Mouse (Mus musculus) lung, postnatal 0 days (tissue): Measurements from ENCODE around the gene Rpl10-ps3. TPM values are rescaled to one million over a fixed set of nuclear protein-coding genes. Genes with fewer than 3 reads are reported as not detected.

Source experiments
- ATAC-seq: fragments of 200-750 bp; cut with Nextera tagmentation; 2 replicates; pipeline ENCODE4 v1.8.0; 2017; ENCODE audit warnings: moderate library complexity
- DNase-seq: peaks from one replicate; pipeline ENCODE4 v3.0.0-alpha.2; 2016; ENCODE audit warnings: low spot score
- H3K27ac ChIP-seq: fragments of 300-500 bp; sonication (generic); 2 replicates; pipeline ENCODE4 v1.5.1; 2014; ENCODE audit warnings: antibody characterized with exemption, mild to moderate bottlenecking, low read length, mixed read lengths
- H3K27me3 ChIP-seq: fragments of 300-500 bp; sonication (generic); replicated peaks from 2 replicates; pipeline ENCODE4 v1.6.1; 2014; ENCODE audit warnings: low read length, mixed read lengths; ENCODE audit not compliant: insufficient read depth
- H3K36me3 ChIP-seq: fragments of 300-500 bp; sonication (generic); 2 replicates; pipeline ENCODE4 v1.6.1; 2014; ENCODE audit warnings: low read length, mixed read lengths; ENCODE audit not compliant: insufficient read depth
- H3K4me1 ChIP-seq: fragments of 300-500 bp; sonication (generic); 2 replicates; pipeline ENCODE4 v1.6.1; 2014; ENCODE audit warnings: antibody characterized with exemption, low read depth, low read length, mixed read lengths; ENCODE audit not compliant: insufficient read depth
- H3K4me2 ChIP-seq: fragments of 300-500 bp; sonication (generic); replicated peaks from 2 replicates; pipeline ENCODE4 v1.6.1; 2014; ENCODE audit warnings: low read depth, mild to moderate bottlenecking, low read length, moderate library complexity, mixed read lengths
- H3K4me3 ChIP-seq: fragments of 300-500 bp; sonication (generic); 2 replicates; pipeline ENCODE4 v1.5.1; 2014; ENCODE audit warnings: low read depth, low read length
- H3K9ac ChIP-seq: fragments of 300-500 bp; sonication (generic); replicated peaks from 2 replicates; pipeline ENCODE4 v1.6.1; 2014; ENCODE audit warnings: low read depth, mild to moderate bottlenecking
- H3K9me3 ChIP-seq: fragments of 300-500 bp; sonication (generic); 2 replicates; pipeline ENCODE4 v1.6.1; 2016; ENCODE audit warnings: low read length, mixed read lengths
- CTCF ChIP-seq: IDR thresholded peaks from 2 replicates; pipeline ENCODE4 v1.5.1; 2016; ENCODE audit warnings: antibody characterized with exemption, mild to moderate bottlenecking
- EP300 ChIP-seq: IDR thresholded peaks from 2 replicates; pipeline ENCODE4 v1.6.1; 2016; ENCODE audit warnings: antibody characterized with exemption, mild to moderate bottlenecking, control low read depth
- WGBS: fragments of 180-500 bp; shearing (Covaris S2); extraction: QIAGEN DNeasy Blood & Tissue Kit; methylation state at CpG from one replicate; pipeline ENCODE4 v1.1.7; 2014; 5-methylcytosine and 5-hydroxymethylcytosine counted together
- polyA plus RNA-seq: library from polyadenylated mRNA; unstranded; fragments of >200 nt; fragmentation: Nextera tagmentation; extraction: Ambion mirVana; gene quantifications from 2 replicates; pipeline ENCODE4 v1.2.1, GENCODE M21; 2015

Gene Rpl10-ps3
- polyA plus RNA-seq, 1 experiment from 2014 or later = 206 TPM

GRCm38 (mm10) chr9:50317299-50317698 is 27.5 kb downstream of the Rpl10-ps3 start:
- Histone ChIP-seq H3K4me3 (no peak overlapping the region), H3K4me2 (no peak overlapping the region), H3K36me3 (no peaks in the 10 kb centered on the region), H3K4me1 (no peaks in the 10 kb centered on the region), H3K27me3 (no peaks in the 10 kb centered on the region), H3K9ac (no peak overlapping the region), H3K9me3 (no peaks in the 10 kb centered on the region), H3K27ac (no peak overlapping the region)
- ATAC-seq (no peak), DNase-seq (no peak)
- WGBS = 42% methylated on average over 6 of the region's 6 CpGs
- TF ChIP-seq EP300 = no peak
- no peak for TF ChIP-seq CTCF

DNA sequence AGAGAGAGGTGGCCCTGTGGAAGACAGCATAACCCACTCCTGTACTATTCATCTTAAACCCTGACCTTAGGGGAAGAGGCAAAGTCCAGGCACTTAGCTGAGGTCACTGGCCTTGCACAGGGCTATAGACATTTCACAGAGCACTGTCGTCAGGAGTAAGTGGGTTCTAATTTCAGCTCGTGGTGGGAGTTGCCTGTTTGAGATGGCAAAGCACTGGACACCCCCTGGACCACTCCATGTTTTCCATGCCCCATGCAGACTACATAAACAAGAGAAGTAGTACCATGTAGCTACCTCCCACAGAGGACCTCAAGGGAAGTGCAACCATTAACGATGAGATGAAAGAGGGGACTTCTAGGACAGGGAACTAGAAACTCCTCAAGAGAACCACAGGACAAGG is 29.1 kb downstream of the Rpl10-ps3 start:
- no peaks in the 10 kb centered on the region for H3K36me3 ChIP-seq
- DNase-seq (no peak), ATAC-seq (no peak)
- no peaks in the 10 kb centered on the region for H3K9me3 ChIP-seq
- TF ChIP-seq CTCF (no peak), EP300 (no peak)
- no peak overlapping the region for H3K4me2 ChIP-seq
- 39% methylated on average over 3 of the region's 3 CpGs for WGBS
- H3K9ac ChIP-seq = no peak overlapping the region
- no peaks in the 10 kb centered on the region for H3K4me1 ChIP-seq
- no peaks in the 10 kb centered on the region for H3K27me3 ChIP-seq
- no peak overlapping the region for H3K4me3 ChIP-seq
- H3K27ac ChIP-seq = no peak overlapping the region

- WGBS = 68% methylated on average over 6 of the region's 6 CpGs
- Histone ChIP-seq H3K4me2 (no peak overlapping the region), H3K36me3 (no peaks in the 10 kb centered on the region), H3K9ac (no peak overlapping the region), H3K27me3 (no peaks in the 10 kb centered on the region), H3K9me3 (no peaks in the 10 kb centered on the region), H3K4me3 (no peak overlapping the region), H3K27ac (no peak overlapping the region), H3K4me1 (no peaks in the 10 kb centered on the region)
- DNase-seq = no peak
- TF ChIP-seq EP300 (no peak), CTCF (no peak)
- no peak for ATAC-seq
Measured at GRCm38 (mm10) chr9:50311036-50311545, 33.7 kb downstream of the Rpl10-ps3 start.

DNA sequence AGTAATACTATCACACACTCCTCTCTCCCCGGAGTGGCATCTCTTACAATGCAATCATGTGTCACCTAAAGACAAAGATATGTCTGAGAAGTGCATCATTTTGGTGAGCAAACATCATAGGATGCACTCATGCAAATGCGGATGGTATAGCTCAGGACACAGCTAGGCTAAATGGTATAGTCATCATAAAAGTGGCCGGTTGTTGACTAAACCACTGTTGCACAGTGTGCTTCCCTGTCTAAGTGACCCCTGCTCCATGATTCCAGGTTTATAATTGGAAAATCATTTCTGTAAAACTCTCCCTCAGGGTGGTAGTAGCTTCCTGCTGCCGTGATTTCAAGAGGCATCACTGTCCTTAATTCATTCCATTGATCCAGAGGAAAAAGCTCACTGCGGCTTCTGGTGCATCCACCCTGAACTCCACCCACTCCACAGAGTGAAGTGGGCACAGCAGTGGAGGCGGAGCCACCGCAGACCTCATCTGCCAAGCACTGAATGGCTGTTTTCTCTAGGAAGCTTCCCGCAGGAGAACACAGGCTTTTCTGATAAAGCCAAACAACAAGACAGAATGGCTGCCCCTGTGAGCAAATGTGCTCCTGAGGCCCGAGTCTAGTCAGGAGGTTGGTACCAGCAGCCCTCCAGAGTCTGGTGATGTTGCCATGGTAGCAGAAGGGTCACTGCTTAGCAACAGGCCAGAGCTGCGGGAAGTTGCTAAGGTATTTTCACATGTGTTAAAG is 38.9 kb downstream of the Rpl10-ps3 start:
- no peaks in the 10 kb centered on the region for H3K4me1 ChIP-seq
- H3K4me3 ChIP-seq = no peak overlapping the region
- no peak overlapping the region for H3K9ac ChIP-seq
- WGBS = 62% methylated on average over 10 of the region's 10 CpGs
- TF ChIP-seq CTCF = no peak
- no peak for TF ChIP-seq EP300
- DNase-seq = no peak
- no peak for ATAC-seq
- H3K4me2 ChIP-seq = no peak overlapping the region
- H3K27me3 ChIP-seq = no peaks in the 10 kb centered on the region
- H3K36me3 ChIP-seq = no peaks in the 10 kb centered on the region
- H3K9me3 ChIP-seq = no peaks in the 10 kb centered on the region
- H3K27ac ChIP-seq = no peak overlapping the region

DNA sequence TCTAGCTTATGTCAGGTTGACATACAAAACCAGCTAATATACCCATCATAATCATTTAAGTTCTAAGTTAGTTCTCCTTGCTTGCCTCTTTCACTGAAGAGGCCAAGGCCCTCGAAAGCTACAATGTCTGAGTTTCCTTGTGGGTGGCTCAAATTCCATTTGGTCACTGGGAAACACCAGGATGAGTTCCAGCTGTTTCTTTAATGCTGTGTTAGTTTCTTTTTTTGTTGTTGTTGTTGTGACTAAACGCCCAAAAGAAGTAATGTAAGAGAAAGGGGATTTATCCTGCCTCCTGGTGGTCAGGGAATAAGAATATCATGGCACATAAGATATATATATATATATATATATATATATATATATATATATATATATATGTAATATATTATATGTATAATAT is 39.7 kb downstream of the Rpl10-ps3 start:
- no peak overlapping the region for H3K27ac ChIP-seq
- no peak overlapping the region for H3K4me2 ChIP-seq
- WGBS = 51% methylated on average over 2 of the region's 2 CpGs

DNA sequence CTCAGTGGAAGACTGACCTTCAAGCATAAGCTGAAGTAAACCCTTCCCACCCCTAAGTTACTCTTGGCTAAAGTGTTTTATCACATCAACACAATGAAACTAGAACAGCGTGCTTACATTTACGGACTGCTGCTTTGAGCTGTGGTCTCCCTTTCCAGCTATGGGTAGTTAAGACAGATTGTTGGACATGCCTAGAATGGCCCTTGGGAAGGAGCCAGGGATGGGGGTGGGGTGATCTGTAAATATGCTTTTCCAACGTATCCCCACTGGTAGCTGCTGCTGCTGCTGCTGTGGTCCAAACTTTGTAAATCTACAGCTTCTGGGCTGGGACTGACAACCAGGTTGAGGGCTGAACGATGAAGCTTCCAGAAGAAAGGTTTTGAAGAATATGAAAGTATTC is 40.8 kb downstream of the Rpl10-ps3 start:
- Histone ChIP-seq H3K27ac (no peak overlapping the region), H3K4me2 (no peak overlapping the region), H3K4me1 (no peaks in the 10 kb centered on the region), H3K9ac (no peak overlapping the region), H3K9me3 (no peaks in the 10 kb centered on the region), H3K27me3 (no peaks in the 10 kb centered on the region), H3K36me3 (no peaks in the 10 kb centered on the region), H3K4me3 (no peak overlapping the region)
- WGBS = 43% methylated on average over 4 of the region's 4 CpGs
- ATAC-seq (no peak), DNase-seq (peak; percentile 14)
- TF ChIP-seq CTCF = no peak
- no peak for TF ChIP-seq EP300

More for the DNA sequence above, 39.7 kb downstream of the Rpl10-ps3 start:
- Histone ChIP-seq H3K4me3 (no peak overlapping the region), H3K36me3 (no peaks in the 10 kb centered on the region), H3K27me3 (no peaks in the 10 kb centered on the region), H3K4me1 (no peaks in the 10 kb centered on the region), H3K9me3 (no peaks in the 10 kb centered on the region), H3K9ac (no peak overlapping the region)
- DNase-seq (peak; percentile 67), ATAC-seq (no peak)
- TF ChIP-seq CTCF (no peak; the same call in 1 of the 2 replicates), EP300 (no peak)
